Mouse (Mus musculus): ENCODE results near the gene Slc25a13.

GRCm38 (mm10) chr6:6100892-6101480 is 116.0 kb downstream of the Slc25a13 start:
- TF ChIP-seq POLR2AphosphoS5 (IDR thresholded peaks at IDR 0.05; ENCODE audit: borderline replicate concordance, low read depth, low read length): no peak
- TF ChIP-seq MYB (IDR thresholded peaks at IDR 0.05; ENCODE audit: low read depth, low read length): no peak
- TF ChIP-seq MAZ (IDR thresholded peaks at IDR 0.05; ENCODE audit: low read depth, low read length): no peak
- no peak for TF ChIP-seq MXI1 (IDR thresholded peaks at IDR 0.05; ENCODE audit: low read depth, low read length)
- no peak for TF ChIP-seq CTCF (IDR thresholded peaks at IDR 0.05 in 2 of 3, conservative IDR thresholded peaks at IDR 0.05 in 1 of 3; ENCODE audit: control insufficient read depth in 1 of 3, insufficient read depth in 1 of 3, low read depth in 2 of 3, low read length in 3 of 3, poor library complexity in 1 of 3, severe bottlenecking in 1 of 3)
- no peak for TF ChIP-seq ZC3H11A (IDR thresholded peaks at IDR 0.05; ENCODE audit: low read depth, low read length)
